ENCODE assay signal across 9 mouse cellular contexts in genomic region chr15:79029519-79030241, GRCm38 (mm10). TPM values are rescaled to one million over a fixed set of nuclear protein-coding genes. Genes with fewer than 3 reads are reported as not detected.
DNase-seq lines count a peak whose midpoint lies in the region; ATAC-seq and TF ChIP-seq lines count a peak whose summit lies in the region.
"Had no signal": no experiment of that assay in that cellular context is flagged by ENCODE, and none has a peak within 500 bp of the region (broad histone marks: within the 10 kb centered on the region; RNA-seq: fewer than 3 reads in every experiment).

No protein-coding gene starts in this region.

- H3K9ac ChIP-seq in kidney, postnatal 0 days (ENCODE audit: low read depth, low read length): peak overlapping the region; percentile 94
- peak overlapping the region; percentile 70 for H3K9ac ChIP-seq in neural tube, embryonic 15.5 days (replicated peaks)

- H3K9me3 ChIP-seq in kidney, postnatal 0 days (replicated peaks; ENCODE audit: low read length): no peaks in the 10 kb centered on the region
- no peaks in the 10 kb centered on the region for H3K9me3 ChIP-seq in neural tube, embryonic 15.5 days (replicated peaks)

- H3K4me1 ChIP-seq in thymus, adult 2 months (replicated peaks; ENCODE audit: control insufficient read depth, insufficient read depth, low read length): peaks cover 29% of the 10 kb centered on the region
- peaks cover 19% of the 10 kb centered on the region for H3K4me1 ChIP-seq in kidney, postnatal 0 days (replicated peaks; ENCODE audit: insufficient read depth, low read length)
- peaks cover 58% of the 10 kb centered on the region for H3K4me1 ChIP-seq in neural tube, embryonic 15.5 days

- no peak for TF ChIP-seq POLR2A in thymus, adult 2 months (IDR thresholded peaks at IDR 0.05; ENCODE audit: control insufficient read depth, extremely low read depth, insufficient read depth, low read length, poor library complexity)

- H3K27ac ChIP-seq in thymus, adult 2 months (ENCODE audit: control insufficient read depth, insufficient read depth, low read length): peak overlapping the region; percentile 3; the same call in 1 of the 2 replicates
- H3K27ac ChIP-seq in kidney, postnatal 0 days: peak overlapping the region; percentile 95
- H3K27ac ChIP-seq in neural tube, embryonic 15.5 days (replicated peaks): peak overlapping the region; percentile 69

- H3K4me2 ChIP-seq in kidney, postnatal 0 days (ENCODE audit: low read length): peak overlapping the region; percentile 81
- peak overlapping the region; percentile 99 for H3K4me2 ChIP-seq in neural tube, embryonic 15.5 days

- H3K4me3 ChIP-seq in thymus, adult 2 months (ENCODE audit: control insufficient read depth, insufficient read depth, low read length): peak overlapping the region; percentile 22; the same call in 1 of the 2 replicates
- peak overlapping the region; percentile 67 for H3K4me3 ChIP-seq in kidney, postnatal 0 days (replicated peaks; ENCODE audit: low read depth, low read length)
- H3K4me3 ChIP-seq in neural tube, embryonic 15.5 days (replicated peaks): peak overlapping the region; percentile 60

- no peaks in the 10 kb centered on the region; the same call in 1 of the 2 replicates for H3K27me3 ChIP-seq in thymus, adult 2 months (ENCODE audit: control insufficient read depth, insufficient read depth, low read length)
- H3K27me3 ChIP-seq in kidney, postnatal 0 days (ENCODE audit: insufficient read depth, low read length): no peaks in the 10 kb centered on the region
- no peaks in the 10 kb centered on the region for H3K27me3 ChIP-seq in neural tube, embryonic 15.5 days (replicated peaks)

- TF ChIP-seq CTCF in thymus, adult 2 months (IDR thresholded peaks at IDR 0.05; ENCODE audit: borderline replicate concordance, control insufficient read depth, extremely low read depth, insufficient read depth, low read length, poor library complexity): no peak
- no peak for TF ChIP-seq CTCF in kidney, postnatal 0 days (IDR thresholded peaks at IDR 0.05; ENCODE audit: low read depth)

- no peak for ATAC-seq in CD4-positive, CD25-positive, alpha-beta regulatory T cell, adult 4 months
- no peak for ATAC-seq in kidney, postnatal 0 days (replicated peaks; ENCODE audit: low FRiP score, low read depth)
- ATAC-seq in neural tube, embryonic 15.5 days (ENCODE audit: low FRiP score): no peak

- H3K36me3 ChIP-seq in thymus, adult 2 months (ENCODE audit: control insufficient read depth, insufficient read depth, low read length): no peaks in the 10 kb centered on the region
- H3K36me3 ChIP-seq in kidney, postnatal 0 days (ENCODE audit: insufficient read depth, low read length): 0 out of 2 replicates have a peak, but pooled peaks cover 3% of the 10 kb centered on the region
- H3K36me3 ChIP-seq in neural tube, embryonic 15.5 days: no peaks in the 10 kb centered on the region

- peak; percentile 34 for DNase-seq in CD4-positive, CD25-positive, alpha-beta regulatory T cell, adult 2 months (ENCODE audit: low read depth, low spot score)
- no peak for DNase-seq in thymus, adult 2 months
- no peak for DNase-seq in thymus, postnatal 36 days
- DNase-seq in kidney, postnatal 0 days (ENCODE audit: low spot score): peak; percentile 57
- DNase-seq in layer of hippocampus, adult 9-10 months (ENCODE audit: low spot score): no peak
- DNase-seq in adrenal gland, postnatal 36 days: no peak

- 7% methylated on average over 11 of the region's 11 CpGs for WGBS in thymus, adult 2 months
- 1% methylated on average over 11 of the region's 11 CpGs for WGBS in kidney, postnatal 0 days
- WGBS in neural tube, embryonic 15.5 days: 5% methylated on average over 11 of the region's 11 CpGs

RNA-seq across cellular contexts. Expression of gene H1f0, which starts 1.4 kb away (rescaled TPM):
- 10 to 100 TPM; 20.7 to 33.3 TPM for polyA plus RNA-seq in CD4-positive, CD25-positive, alpha-beta regulatory T cell, adult 4 months (2017; shearing (Covaris generic))
- polyA plus RNA-seq in thymus, adult 2 months (2012; rRNA removed): 35.7 and 52.0 TPM in 2 replicates
- 522 and 524 TPM in 2 replicates for polyA plus RNA-seq in kidney, postnatal 0 days (2015; fragmentation: Nextera tagmentation; extraction: Ambion mirVana)
- 169 and 222 TPM in 2 replicates for polyA plus RNA-seq in neural tube, embryonic 15.5 days (2015; fragmentation: Nextera tagmentation; extraction: Ambion mirVana)
- total RNA-seq in adrenal gland, postnatal 36 days (2021): 100 to 1,000 TPM; 127 to 173 TPM

RNA-seq across cellular contexts. Expression of gene Galr3, which starts 12.0 kb away (rescaled TPM):
- polyA plus RNA-seq in CD4-positive, CD25-positive, alpha-beta regulatory T cell, adult 4 months (2017; shearing (Covaris generic)): not detected
- 0.71 and 1.6 TPM in 2 replicates for polyA plus RNA-seq in thymus, adult 2 months (2012; rRNA removed)
- polyA plus RNA-seq in kidney, postnatal 0 days (2015; fragmentation: Nextera tagmentation; extraction: Ambion mirVana): 0.13 and 0.24 TPM in 2 replicates
- polyA plus RNA-seq in neural tube, embryonic 15.5 days (2015; fragmentation: Nextera tagmentation; extraction: Ambion mirVana): 0.14 and 0.17 TPM in 2 replicates
- under 1 TPM; 0.30 to 0.36 TPM for total RNA-seq in adrenal gland, postnatal 36 days (2021)
- total RNA-seq: heart, adult 18-20 months had no signal

RNA-seq across cellular contexts. Expression of gene Ankrd54, which starts 33.0 kb away (rescaled TPM):
- 1 to 10 TPM; 3.5 to 9.6 TPM for polyA plus RNA-seq in CD4-positive, CD25-positive, alpha-beta regulatory T cell, adult 4 months (2017; shearing (Covaris generic))
- 171 and 181 TPM in 2 replicates for polyA plus RNA-seq in thymus, adult 2 months (2012; rRNA removed)
- 42.5 and 42.6 TPM in 2 replicates for polyA plus RNA-seq in kidney, postnatal 0 days (2015; fragmentation: Nextera tagmentation; extraction: Ambion mirVana)
- 52.4 and 52.8 TPM in 2 replicates for polyA plus RNA-seq in neural tube, embryonic 15.5 days (2015; fragmentation: Nextera tagmentation; extraction: Ambion mirVana)
- total RNA-seq in adrenal gland, postnatal 36 days (2021): 10 to 100 TPM; 18.9 to 27.0 TPM

RNA-seq across cellular contexts. Expression of gene Eif3l, which starts 45.3 kb away (rescaled TPM):
- polyA plus RNA-seq in CD4-positive, CD25-positive, alpha-beta regulatory T cell, adult 4 months (2017; shearing (Covaris generic)): 100 to 1,000 TPM; 224 to 263 TPM
- polyA plus RNA-seq in thymus, adult 2 months (2012; rRNA removed): 205 and 212 TPM in 2 replicates
- polyA plus RNA-seq in kidney, postnatal 0 days (2015; fragmentation: Nextera tagmentation; extraction: Ambion mirVana): 199 and 218 TPM in 2 replicates
- 164 and 193 TPM in 2 replicates for polyA plus RNA-seq in neural tube, embryonic 15.5 days (2015; fragmentation: Nextera tagmentation; extraction: Ambion mirVana)
- total RNA-seq in adrenal gland, postnatal 36 days (2021): 100 to 1,000 TPM; 140 to 156 TPM

Comparison
In these comparisons a context has a peak if more than half of its experiments do, and no peak if none do; other contexts are left out.
1. DNase-seq: peak in CD4-positive, CD25-positive, alpha-beta regulatory T cell, adult 2 months (single experiment) and kidney, postnatal 0 days (single experiment); none in thymus, adult 2 months (single experiment), thymus, postnatal 36 days (0 of 2), layer of hippocampus, adult 9-10 months (single experiment) and adrenal gland, postnatal 36 days (0 of 2).
2. H3K27ac ChIP-seq: peak in every context shown above with its lines; median percentile 95 in kidney, postnatal 0 days; 69 in neural tube, embryonic 15.5 days; 3 in thymus, adult 2 months.
3. Peak in every context shown above with its lines, with median percentiles within 50 percentile points of each other: H3K4me3 ChIP-seq.